Mouse (Mus musculus) lung, adult 2 months (tissue): Measurements from ENCODE around the gene Fbxo7. TPM values are rescaled to one million over a fixed set of nuclear protein-coding genes. Genes with fewer than 3 reads are reported as not detected.

Experiments
- DNase-seq: peaks from one replicate; pipeline ENCODE4 v3.0.0; 2022
- H3K4me1 ChIP-seq: fragments of 200-500 bp; 2 replicates; pipeline ENCODE4 v1.6.1; 2011; ENCODE audit warnings: low read length; ENCODE audit not compliant: control insufficient read depth, insufficient read depth
- H3K4me3 ChIP-seq: fragments of 200-500 bp; replicated peaks from 2 replicates; pipeline ENCODE3; 2011; ENCODE audit warnings: low read depth, mild to moderate bottlenecking, control low read depth, low read length; ENCODE audit errors: extremely low read depth
- CTCF ChIP-seq: fragments of 200-500 bp; IDR thresholded peaks from 2 replicates; pipeline ENCODE4 v1.5.1; 2011; ENCODE audit warnings: mild to moderate bottlenecking, low read length, control low read depth; ENCODE audit not compliant: insufficient read depth
- POLR2A ChIP-seq: fragments of 200-500 bp; IDR thresholded peaks from 2 replicates; pipeline ENCODE4 v1.6.1; 2011; ENCODE audit warnings: low read depth, mild to moderate bottlenecking, control low read depth, low read length, borderline replicate concordance; ENCODE audit errors: extremely low read depth
- WGBS: fragments of 180-500 bp; shearing (Covaris S2); methylation state at CpG from one replicate; pipeline ENCODE4 v1.1.7; 2018; 5-methylcytosine and 5-hydroxymethylcytosine counted together
- polyA plus RNA-seq: library from polyadenylated mRNA; depleted of rRNA; stranded (reverse); fragments of >200 nt; gene quantifications from 2 replicates; pipeline ENCODE4 v1.2.3, GENCODE M21; 2012

The Fbxo7 gene
- polyA plus RNA-seq, 1 experiment: 23.9 TPM

DNA sequence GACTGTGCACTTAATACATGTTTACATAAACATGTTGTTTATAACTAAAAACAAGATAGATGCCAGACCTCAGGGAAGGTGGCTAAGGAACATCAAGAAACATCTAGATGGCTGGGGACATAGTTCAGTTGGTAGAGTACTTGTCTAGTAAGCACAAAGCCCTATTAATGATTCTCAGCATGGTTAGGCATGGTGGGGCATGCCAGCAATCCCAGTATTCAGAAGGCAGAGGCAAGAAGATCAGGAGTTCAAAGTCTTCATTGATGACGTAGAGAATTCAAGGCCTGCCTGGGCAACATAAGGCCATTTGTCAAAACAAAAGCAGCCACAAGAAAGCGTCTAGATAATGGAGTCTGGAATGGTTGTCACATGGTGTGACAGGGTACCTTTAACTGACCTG is 35.9 kb downstream of the Fbxo7 start:
- H3K4me3 ChIP-seq: no peak overlapping the region
- TF ChIP-seq CTCF: no peak
- no peak for TF ChIP-seq POLR2A

DNA sequence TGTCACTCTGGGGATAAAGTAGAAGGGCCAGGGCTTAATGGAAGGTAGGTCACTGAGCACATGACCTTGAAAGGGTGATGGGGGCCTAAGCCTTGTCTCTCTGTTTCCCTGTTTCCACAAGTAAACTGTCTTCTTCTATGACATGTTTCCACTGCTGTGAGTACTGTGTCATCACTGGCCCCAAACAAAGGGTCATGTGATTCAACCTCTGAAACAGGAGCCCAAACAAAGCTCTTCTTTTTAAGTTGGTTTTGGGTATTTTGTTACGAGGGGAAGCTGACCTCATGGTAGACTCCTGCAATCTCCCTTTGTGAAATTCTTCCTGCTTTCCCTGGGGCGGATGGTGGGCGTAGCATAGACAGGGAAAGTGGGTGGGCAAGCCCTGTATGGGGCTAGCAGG is 38.5 kb downstream of the Fbxo7 start:
- TF ChIP-seq CTCF (no peak), POLR2A (no peak)
- DNase-seq: no peak
- WGBS: 72% methylated on average over 3 of the region's 3 CpGs
- no peak overlapping the region for H3K4me3 ChIP-seq
- H3K4me1 ChIP-seq: peaks cover 3% of the 10 kb centered on the region

More for the DNA sequence above, 35.9 kb downstream of the Fbxo7 start:
- 74% methylated on average over 2 of the region's 2 CpGs for WGBS
- DNase-seq: no peak
- H3K4me1 ChIP-seq: no peaks in the 10 kb centered on the region; the same call in 1 of the 2 replicates

DNA sequence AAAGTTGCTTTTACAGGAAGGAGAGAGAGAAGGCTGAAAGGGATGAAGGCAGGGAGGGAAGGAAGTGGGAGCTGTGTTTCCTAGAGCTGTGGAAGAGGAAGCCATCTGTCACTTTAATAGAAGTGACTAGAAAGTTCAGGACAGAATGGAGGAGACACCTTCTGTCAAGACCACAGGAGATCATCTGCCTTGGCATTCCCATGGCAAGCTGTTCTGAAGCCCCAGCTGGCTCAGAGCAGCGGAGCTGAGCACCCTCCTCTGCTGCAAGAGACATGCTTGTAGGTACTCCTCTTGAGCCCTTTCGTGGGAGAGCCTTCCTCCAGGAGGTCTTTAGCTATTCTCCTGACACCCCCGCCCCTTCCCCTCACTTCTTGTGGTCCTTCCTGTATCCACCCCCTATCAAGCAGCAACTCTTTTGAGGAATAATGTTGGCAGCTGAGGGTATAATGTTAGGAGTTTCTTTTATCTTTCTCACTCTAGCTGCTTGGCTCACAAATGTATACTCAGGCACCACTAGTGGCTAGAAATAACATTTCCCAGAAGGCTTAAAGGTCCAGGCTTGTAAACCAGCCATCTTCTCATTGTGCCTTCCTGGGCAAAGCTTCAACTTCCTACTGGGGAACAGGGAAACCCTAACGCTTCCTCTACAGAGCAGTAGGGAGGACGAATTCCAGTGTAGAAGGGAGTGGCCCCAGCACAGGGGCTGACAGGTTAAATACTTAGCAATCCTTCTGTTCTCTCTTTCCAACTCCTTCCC is 40.7 kb downstream of the Fbxo7 start:
- TF ChIP-seq POLR2A (no peak), CTCF (no peak)
- no peak for DNase-seq
- H3K4me1 ChIP-seq: peaks cover 3% of the 10 kb centered on the region
- no peak overlapping the region for H3K4me3 ChIP-seq
- 56% methylated on average over 5 of the region's 5 CpGs for whole genome bisulfite sequencing

DNA sequence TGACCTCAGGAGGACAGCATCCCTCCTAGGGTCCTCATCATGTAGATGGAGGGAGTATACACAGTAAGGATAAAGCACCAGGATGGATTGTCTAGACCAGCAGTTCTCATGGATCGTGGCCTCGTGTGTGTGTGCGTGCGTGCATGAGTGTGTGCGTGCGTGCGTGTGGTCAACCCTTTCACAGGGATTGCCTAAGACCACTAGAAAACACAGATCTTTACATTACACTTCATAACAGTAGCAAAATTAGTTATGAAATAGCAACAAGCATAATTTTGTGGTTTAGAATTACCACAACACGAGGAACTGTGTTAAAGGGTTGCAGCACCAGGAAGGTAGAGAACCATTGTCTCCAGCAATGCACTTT is 41.2 kb downstream of the Fbxo7 start:
- peaks cover 3% of the 10 kb centered on the region for H3K4me1 ChIP-seq
- no peak for TF ChIP-seq POLR2A
- no peak for TF ChIP-seq CTCF
- H3K4me3 ChIP-seq: no peak overlapping the region
- DNase-seq: no peak
- WGBS: 80% methylated on average over 8 of the region's 8 CpGs

DNA sequence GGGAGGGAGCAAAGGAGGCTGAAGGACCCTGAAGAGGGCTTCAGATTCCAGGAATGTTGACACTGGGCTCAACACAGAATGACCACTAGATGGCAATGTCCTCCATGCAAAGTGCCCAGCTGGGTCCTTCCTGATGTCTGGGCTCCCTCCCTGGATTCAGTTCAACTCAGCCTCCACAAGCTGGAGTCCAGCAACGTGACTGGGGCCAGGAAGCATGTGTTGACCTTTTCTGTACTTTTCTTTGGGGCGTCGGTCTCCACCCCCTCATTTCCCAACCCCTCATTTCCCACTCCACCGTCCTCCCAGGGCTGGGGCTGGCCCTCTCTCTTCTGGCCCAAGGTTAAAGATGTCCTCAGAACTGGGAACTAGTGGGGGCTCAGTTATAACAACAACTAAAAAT is 43.2 kb downstream of the Fbxo7 start:
- TF ChIP-seq CTCF: peak; percentile 96
- no peak for TF ChIP-seq POLR2A
- peak; percentile 76 for DNase-seq
- WGBS: 8% methylated on average over 4 of the region's 4 CpGs
- H3K4me3 ChIP-seq: no peak overlapping the region
- H3K4me1 ChIP-seq: peaks cover 3% of the 10 kb centered on the region

DNA sequence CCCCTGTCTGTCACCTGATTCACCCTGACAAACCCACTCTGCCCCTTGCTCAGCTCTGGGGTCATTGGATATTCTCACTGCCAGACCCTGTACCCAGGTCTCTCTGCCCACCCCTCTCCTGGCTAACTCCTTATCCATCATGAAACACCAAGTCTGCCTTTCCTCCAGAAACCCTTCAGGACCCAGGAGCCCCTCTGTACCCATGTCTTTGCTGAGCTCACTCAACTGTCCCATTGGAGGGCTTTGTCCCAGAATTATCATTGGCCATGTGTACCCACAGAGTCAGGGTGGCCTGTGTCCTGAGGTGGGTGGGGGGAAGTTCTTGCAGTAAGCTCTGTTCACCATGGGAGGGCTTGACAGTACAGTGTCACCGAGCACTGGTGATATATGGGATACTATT is 43.9 kb downstream of the Fbxo7 start:
- DNase-seq: no peak
- Histone ChIP-seq H3K4me1 (peaks cover 3% of the 10 kb centered on the region), H3K4me3 (no peak overlapping the region)
- TF ChIP-seq POLR2A (no peak), CTCF (no peak)
- WGBS: 91% methylated on average over 1 of the region's 1 CpGs

DNA sequence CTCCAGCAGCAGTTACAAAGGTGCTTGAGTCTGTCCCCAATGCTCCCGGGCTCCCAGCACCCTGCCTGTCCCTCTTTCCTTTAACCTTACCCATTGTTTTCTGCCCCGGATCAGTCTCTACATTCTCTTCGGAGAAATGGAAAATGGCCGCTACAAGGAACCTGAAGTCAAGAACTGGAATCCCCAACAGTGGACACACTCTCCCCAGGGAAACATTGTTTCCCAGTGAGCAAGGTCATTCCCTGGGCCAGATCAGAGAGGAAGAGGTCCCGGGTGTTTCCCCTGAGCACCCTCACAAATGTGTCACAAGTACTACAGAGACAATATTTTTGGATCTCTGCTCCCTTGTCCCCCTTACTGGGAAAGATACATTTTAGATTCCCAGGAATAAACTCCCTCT is 44.9 kb downstream of the Fbxo7 start:
- TF ChIP-seq POLR2A: no peak
- no peak for TF ChIP-seq CTCF
- 78% methylated on average over 5 of the region's 5 CpGs for WGBS
- no peak overlapping the region for H3K4me3 ChIP-seq
- peaks cover 3% of the 10 kb centered on the region for H3K4me1 ChIP-seq
- DNase-seq: no peak

DNA sequence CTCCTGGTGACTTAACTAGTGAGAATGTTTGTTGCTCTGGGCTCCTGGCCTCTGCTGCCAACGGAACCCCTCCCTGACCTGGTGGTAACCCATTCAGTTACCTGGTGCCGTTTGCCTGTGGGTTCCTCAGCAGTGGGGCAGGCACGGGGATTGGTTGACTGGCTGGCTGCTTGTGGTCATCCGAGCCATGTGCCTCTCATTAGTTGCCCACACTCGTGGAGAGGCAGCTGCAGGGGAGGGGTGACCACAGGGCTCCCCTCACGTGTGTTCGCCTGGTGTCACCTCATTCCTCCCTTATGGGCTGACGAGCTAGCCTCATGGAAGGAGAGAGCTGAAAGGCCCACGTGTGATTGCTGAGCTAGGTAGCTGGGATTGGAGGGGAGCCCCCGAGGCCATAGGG is 46.1 kb downstream of the Fbxo7 start:
- peaks cover 1% of the 10 kb centered on the region for H3K4me1 ChIP-seq
- WGBS: 78% methylated on average over 10 of the region's 10 CpGs
- H3K4me3 ChIP-seq: no peak overlapping the region
- TF ChIP-seq CTCF: no peak
- no peak for TF ChIP-seq POLR2A
- no peak for DNase-seq

DNA sequence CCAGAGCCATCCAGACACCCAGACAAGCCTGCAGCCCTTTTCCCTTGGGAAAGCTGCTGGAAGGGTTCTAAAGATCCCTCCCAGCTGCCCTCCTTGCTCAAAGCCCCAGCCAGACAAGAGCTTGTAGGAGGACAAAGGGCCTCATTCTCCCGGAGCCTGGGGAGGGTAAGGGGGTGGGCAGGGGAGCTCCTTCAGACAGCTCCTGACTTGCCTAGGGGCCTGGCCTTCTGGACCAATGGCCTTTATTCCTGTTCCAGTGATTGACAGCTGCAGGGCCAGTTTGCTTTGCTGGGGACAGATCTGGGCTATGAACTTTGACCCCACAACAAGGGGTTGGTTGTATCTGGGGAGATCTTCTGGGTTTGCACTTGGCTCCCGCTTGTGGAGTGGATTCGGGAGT is 47.6 kb downstream of the Fbxo7 start:
- WGBS: 67% methylated on average over 3 of the region's 3 CpGs
- H3K4me3 ChIP-seq: no peak overlapping the region
- no peaks in the 10 kb centered on the region for H3K4me1 ChIP-seq
- TF ChIP-seq CTCF (no peak), POLR2A (no peak)
- DNase-seq: no peak

DNA sequence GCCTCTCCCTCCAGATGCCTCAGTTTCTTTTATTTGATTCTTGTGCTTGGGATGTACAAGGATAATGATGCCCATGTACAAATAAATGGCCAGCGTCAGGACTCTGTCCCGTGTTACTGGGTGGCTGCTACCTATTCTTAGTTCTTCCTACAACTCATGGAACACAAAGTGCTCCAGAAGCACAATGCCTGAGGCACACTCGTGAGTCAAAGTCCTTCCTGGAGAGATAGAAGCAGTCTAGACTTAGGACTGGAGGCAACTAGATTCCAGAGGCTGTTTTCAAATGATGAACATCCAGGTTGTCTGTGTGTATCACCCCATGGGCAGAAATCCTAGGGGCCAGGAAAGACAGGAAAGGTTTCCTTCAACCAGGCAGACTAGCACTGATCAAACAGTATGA is 49.0 kb downstream of the Fbxo7 start:
- no peak for DNase-seq
- 85% methylated on average over 3 of the region's 3 CpGs for WGBS
- Histone ChIP-seq H3K4me3 (no peak overlapping the region), H3K4me1 (no peaks in the 10 kb centered on the region)
- TF ChIP-seq CTCF (no peak), POLR2A (no peak)
